Mouse (Mus musculus): ENCODE data around the gene Spata25.

Gene Spata25

DNA sequence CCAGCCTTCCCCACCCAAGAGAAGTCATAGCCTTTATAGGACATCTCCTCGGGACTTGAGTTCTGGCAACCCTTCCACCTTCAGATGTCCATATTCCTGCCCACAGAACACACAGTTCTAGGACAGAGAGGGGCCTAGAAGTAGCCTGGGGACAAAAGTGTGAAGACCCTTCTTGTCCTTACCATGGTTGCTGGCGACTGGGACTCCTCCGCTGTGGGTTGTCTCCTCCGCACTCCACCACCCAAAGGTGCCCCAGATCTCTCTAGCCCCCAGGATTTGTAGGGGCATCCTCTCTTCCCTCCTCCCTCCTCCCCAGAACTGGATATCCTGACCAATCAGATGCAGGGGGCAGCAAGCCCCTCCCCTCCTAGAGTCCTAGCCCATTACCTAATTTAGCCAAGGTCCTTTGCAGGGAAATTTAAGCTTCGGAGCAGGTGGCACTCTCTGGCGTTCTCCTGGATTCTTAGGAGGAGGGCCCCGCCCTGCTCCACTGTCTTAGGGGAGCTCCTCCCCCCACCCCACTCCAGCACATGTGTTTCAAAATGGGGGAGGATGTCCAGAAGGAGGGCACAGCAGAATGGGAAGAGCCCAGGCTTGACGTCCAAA is 48.8 kb downstream of the Spata25 start, which contains the start of gene Tnnc2:
Gene Tnnc2 (minus strand): TSS at position 487 of the 606 bp plus-strand sequence.
- DNase-seq = no peak

DNA sequence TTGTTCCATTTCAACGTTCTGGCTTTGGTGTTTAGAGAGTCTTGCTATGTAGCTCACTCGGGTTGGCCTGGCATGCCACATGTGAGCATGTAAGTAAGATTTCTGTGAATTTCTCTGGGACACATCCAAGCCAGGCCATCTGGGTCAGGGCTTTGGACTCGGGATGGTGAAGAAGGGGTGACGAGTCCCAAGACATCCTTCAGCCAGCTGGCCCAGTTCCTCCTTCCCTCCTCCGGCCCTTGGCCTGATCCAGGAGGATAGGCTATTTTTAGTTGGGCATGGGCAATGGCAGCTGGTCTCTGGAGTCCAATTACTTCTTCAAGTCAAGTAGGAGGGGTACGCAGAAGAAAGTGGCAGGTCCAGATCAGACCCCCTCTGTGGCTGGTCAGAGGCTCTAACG is 49.5 kb downstream of the Spata25 start:
- no peak for DNase-seq

DNA sequence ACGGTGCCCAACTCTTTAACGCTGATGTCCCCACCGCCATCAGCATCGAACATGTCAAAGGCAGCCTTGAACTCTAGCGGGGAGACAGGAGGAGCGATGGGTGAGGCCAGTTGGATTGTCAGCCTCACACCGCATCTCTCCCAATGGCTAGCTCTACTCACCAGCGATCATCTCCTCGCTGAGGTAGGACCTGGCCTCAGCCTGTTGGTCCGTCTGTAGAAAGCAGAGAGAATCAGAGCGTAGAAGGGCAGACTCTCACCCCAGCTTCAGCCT is 50.4 kb downstream of the Spata25 start:
- DNase-seq = no peak

GRCm38 (mm10) chr2:164777246-164778014 is 50.9 kb downstream of the Spata25 start:
- no peak for DNase-seq

- DNase-seq = no peak
Observed at GRCm38 (mm10) chr2:164776801-164777200, 51.5 kb downstream of the Spata25 start.

All from thymus, postnatal 14 days (tissue).